Mouse (Mus musculus) CH12.LX (cell line): ENCODE measurements around the gene Zfp106. TPM values are rescaled to one million over a fixed set of nuclear protein-coding genes. Genes with fewer than 3 reads are reported as not detected.

Experiments used
- DNase-seq: peaks from one replicate; pipeline ENCODE4 v3.0.0-alpha.2; 2013; ENCODE audit errors: extremely low read depth
- H3K27ac ChIP-seq: 2 replicates; pipeline ENCODE4 v1.5.1; 2012; ENCODE audit warnings: low read depth, mild to moderate bottlenecking, control low read depth, moderate library complexity; ENCODE audit not compliant: insufficient read depth
- H3K27me3 ChIP-seq: replicated peaks from 2 replicates; pipeline ENCODE3; 2012; ENCODE audit warnings: inconsistent platforms
- H3K36me3 ChIP-seq, 2 experiments: replicated peaks in 1 of 2; 2 replicates each; pipeline versions ENCODE3 to v1.6.1; 2012; ENCODE audit warnings: inconsistent platforms in 1 of 2, low read length in 1 of 2, mild to moderate bottlenecking in 1 of 2, mixed read lengths in 1 of 2, moderate library complexity in 1 of 2; ENCODE audit not compliant: control insufficient read depth in 1 of 2, insufficient read depth in 1 of 2
- H3K4me1 ChIP-seq, 2 experiments: 2 replicates each; pipeline ENCODE4 v1.6.1; 2012; ENCODE audit warnings: inconsistent platforms in 1 of 2, moderate library complexity in 1 of 2; ENCODE audit not compliant: insufficient read depth in 2 of 2, control insufficient read depth in 1 of 2
- H3K4me2 ChIP-seq: 2 replicates; pipeline ENCODE4 v1.6.1; 2012; ENCODE audit warnings: low read depth, mild to moderate bottlenecking, control low read depth; ENCODE audit not compliant: poor library complexity, insufficient read depth, severe bottlenecking
- H3K4me3 ChIP-seq, 3 experiments: fragments of 150-350 bp in 1 of 3; sonication (generic) in 1 of 3; replicated peaks in 1 of 3; 2 replicates each; pipeline versions ENCODE3 to v1.5.1; 2011 to 2012; ENCODE audit warnings: low read depth in 2 of 3, low read length in 2 of 3, mild to moderate bottlenecking in 2 of 3, moderate library complexity in 2 of 3, control low read depth in 1 of 3, improper control_type of control experiment in 1 of 3, inconsistent platforms in 1 of 3, mixed read lengths in 1 of 3; ENCODE audit not compliant: poor library complexity in 1 of 3
- H3K79me2 ChIP-seq: replicated peaks from 2 replicates; pipeline ENCODE4 v1.6.1; 2012; ENCODE audit warnings: mild to moderate bottlenecking, moderate library complexity; ENCODE audit not compliant: control insufficient read depth, poor library complexity, insufficient read depth, severe bottlenecking; ENCODE audit errors: extremely low read depth
- H3K9ac ChIP-seq: 2 replicates; pipeline ENCODE4 v1.6.1; 2012; ENCODE audit warnings: low read depth, mild to moderate bottlenecking, control low read depth, moderate library complexity; ENCODE audit not compliant: insufficient read depth
- H3K9me3 ChIP-seq: replicated peaks from 2 replicates; pipeline ENCODE3; 2012; ENCODE audit warnings: low read length, inconsistent platforms, mixed read lengths
- BHLHE40 ChIP-seq: IDR thresholded peaks from 2 replicates; pipeline ENCODE4 v1.6.1; 2011; ENCODE audit warnings: mild to moderate bottlenecking, low read depth, low read length, improper control_type of control experiment
- CHD2 ChIP-seq: IDR thresholded peaks from 2 replicates; pipeline ENCODE4 v1.6.1; 2011; ENCODE audit warnings: low read length, improper control_type of control experiment
- EP300 ChIP-seq: IDR thresholded peaks from 2 replicates; pipeline ENCODE4 v1.6.1; 2011; ENCODE audit warnings: low read length, improper control_type of control experiment
- GABPA ChIP-seq: IDR thresholded peaks from 2 replicates; pipeline ENCODE4 v1.6.1; 2012; ENCODE audit warnings: low read depth, low read length, improper control_type of control experiment, inconsistent platforms; ENCODE audit not compliant: insufficient replicate concordance
- HCFC1 ChIP-seq: IDR thresholded peaks from 2 replicates; pipeline ENCODE4 v1.6.1; 2012; ENCODE audit warnings: low read depth, mild to moderate bottlenecking, inconsistent platforms, low read length, improper control_type of control experiment
- IRF4 ChIP-seq: IDR thresholded peaks from 2 replicates; pipeline ENCODE4 v1.6.1; 2014; ENCODE audit warnings: low read depth, mild to moderate bottlenecking, inconsistent platforms, low read length, improper control_type of control experiment
- JUN ChIP-seq: IDR thresholded peaks from 2 replicates; pipeline ENCODE4 v1.6.1; 2011; ENCODE audit warnings: low read depth, mild to moderate bottlenecking, low read length, improper control_type of control experiment, moderate library complexity; ENCODE audit not compliant: insufficient read depth
- KAT2A ChIP-seq: IDR thresholded peaks from 2 replicates; pipeline ENCODE4 v1.6.1; 2012; ENCODE audit warnings: low read length, improper control_type of control experiment, inconsistent platforms; ENCODE audit not compliant: insufficient replicate concordance
- MAFK ChIP-seq: IDR thresholded peaks from 2 replicates; pipeline ENCODE4 v1.6.1; 2011; ENCODE audit warnings: low read length, improper control_type of control experiment; ENCODE audit not compliant: insufficient replicate concordance
- MAX ChIP-seq: IDR thresholded peaks from 2 replicates; pipeline ENCODE4 v1.6.1; 2011; ENCODE audit warnings: low read length, improper control_type of control experiment
- MAZ ChIP-seq: IDR thresholded peaks from 2 replicates; pipeline ENCODE4 v1.6.1; 2012; ENCODE audit warnings: low read depth, mild to moderate bottlenecking, inconsistent platforms, low read length, improper control_type of control experiment, moderate library complexity
- MXI1 ChIP-seq: IDR thresholded peaks from 2 replicates; pipeline ENCODE4 v1.6.1; 2011; ENCODE audit warnings: mild to moderate bottlenecking, low read depth, low read length, improper control_type of control experiment
- MYC ChIP-seq: IDR thresholded peaks from 2 replicates; pipeline ENCODE4 v1.6.1; 2011; ENCODE audit warnings: low read depth, mild to moderate bottlenecking, improper control_type of control experiment, low read length
- NELFE ChIP-seq: IDR thresholded peaks from 2 replicates; pipeline ENCODE4 v1.6.1; 2011; ENCODE audit warnings: low read depth, low read length, improper control_type of control experiment
- NRF1 ChIP-seq: IDR thresholded peaks from 2 replicates; pipeline ENCODE4 v1.6.1; 2014; ENCODE audit warnings: low read depth, mild to moderate bottlenecking, inconsistent platforms, low read length, improper control_type of control experiment, moderate library complexity
- PAX5 ChIP-seq: IDR thresholded peaks from 2 replicates; pipeline ENCODE4 v1.6.1; 2012; ENCODE audit warnings: low read length, inconsistent platforms, mixed read lengths
- POLR2A ChIP-seq: IDR thresholded peaks from 2 replicates; pipeline ENCODE4 v1.6.1; 2011; ENCODE audit warnings: low read depth, mild to moderate bottlenecking, improper control_type of control experiment, low read length
- POLR2AphosphoS2 ChIP-seq: IDR thresholded peaks from 2 replicates; pipeline ENCODE4 v1.6.1; 2011; ENCODE audit warnings: low read depth, low read length, improper control_type of control experiment
- SIN3A ChIP-seq: IDR thresholded peaks from 2 replicates; pipeline ENCODE4 v1.6.1; 2012; ENCODE audit warnings: low read length, improper control_type of control experiment, inconsistent platforms
- SMC3 ChIP-seq: IDR thresholded peaks from 2 replicates; pipeline ENCODE4 v1.6.1; 2011; ENCODE audit warnings: low read depth, low read length, improper control_type of control experiment
- TBP ChIP-seq: conservative IDR thresholded peaks from 2 replicates; pipeline ENCODE4 v1.6.1; 2011; ENCODE audit warnings: low read depth, low read length, improper control_type of control experiment
- TCF12 ChIP-seq: IDR thresholded peaks from 2 replicates; pipeline ENCODE4 v1.6.1; 2014; ENCODE audit warnings: low read depth, mild to moderate bottlenecking, inconsistent platforms, low read length, improper control_type of control experiment
- ZC3H11A ChIP-seq: IDR thresholded peaks from 2 replicates; pipeline ENCODE4 v1.6.1; 2012; ENCODE audit warnings: low read depth, mild to moderate bottlenecking, inconsistent platforms, low read length, improper control_type of control experiment
- ZMIZ1 ChIP-seq: IDR thresholded peaks from 2 replicates; pipeline ENCODE4 v1.6.1; 2012; ENCODE audit warnings: low read depth, mild to moderate bottlenecking, inconsistent platforms, low read length, improper control_type of control experiment
- ZNF384 ChIP-seq: IDR thresholded peaks from 2 replicates; pipeline ENCODE4 v1.6.1; 2012; ENCODE audit warnings: low read depth, low read length, improper control_type of control experiment, inconsistent platforms
- dilution Hi-C: fragments of 300-500 bp; cut with MboI; formaldehyde crosslinking; loops from 2 replicates; pipeline ENCODE4 v1.14.3; 2020; ENCODE audit warnings: low sequenced_read_pairs; ENCODE audit not compliant: extremely low pct_unique_long_range_greater_than_20kb, extremely low pct_ligation_motif_present
- in situ Hi-C: fragments of 300-500 bp; cut with MboI; formaldehyde crosslinking; loops from 3 replicates; pipeline ENCODE4 v1.14.3; 2019; ENCODE audit warnings: low sequenced_read_pairs, low pct_ligation_motif_present, low pct_unique_long_range_greater_than_20kb, mixed read lengths
- polyA plus RNA-seq: library from polyadenylated mRNA; unstranded; fragments of >175 nt; gene quantifications from 2 replicates; pipeline ENCODE4 v1.2.1, GENCODE M21; 2012; ENCODE audit warnings: low read depth; ENCODE audit not compliant: insufficient read length
- total RNA-seq, 2 experiments: library from RNA; depleted of rRNA; stranded (reverse); fragments of 300-350 nt in 1 of 2; fragments of >200 nt in 1 of 2; gene quantifications; 2 replicates each; pipeline ENCODE4 v1.2.3; 2012 to 2014

Gene Zfp106
- total and polyA plus RNA-seq, 3 experiments: 93.8 to 183 (median 130) TPM

- dilution Hi-C loops: no loop called here
- Histone ChIP-seq H3K27ac (no peak overlapping the region), H3K4me3 (no peak overlapping the region), H3K9me3 (no peaks in the 10 kb centered on the region), H3K9ac (no peak overlapping the region), H3K4me1 (peaks cover 31 to 62% of the 10 kb centered on the region in 2 experiments), H3K27me3 (no peaks in the 10 kb centered on the region), H3K4me2 (no peak overlapping the region), H3K36me3 (peaks cover 12 to 46% of the 10 kb centered on the region in 2 experiments), H3K79me2 (no peaks in the 10 kb centered on the region)
- TF ChIP-seq POLR2AphosphoS2 (0 out of 2 replicates have a peak, but pooled peaks have one; percentile 45), ZMIZ1 (no peak), MAFK (no peak), BHLHE40 (peak; percentile 51), CHD2 (peak; percentile 54; the same call in 1 of the 2 replicates)
- in situ Hi-C loops: no loop called here
- no peak for DNase-seq
Observed at GRCm38 (mm10) chr2:120501931-120502604, 61.6 kb downstream of the Zfp106 start.

GRCm38 (mm10) chr2:120501136-120501918 lies 62.3 kb downstream of the Zfp106 start:
- Histone ChIP-seq H3K9ac (0 out of 2 replicates have a peak overlapping the region, but pooled peaks have one; percentile 3), H3K27ac (no peak overlapping the region)

More at GRCm38 (mm10) chr2:120501136-120501918, 62.3 kb downstream of the Zfp106 start:
- H3K4me2 ChIP-seq: peak overlapping the region; percentile 89
- H3K4me3 ChIP-seq: peak overlapping the region in 1 of 3 experiments; percentile 33
- H3K4me1 ChIP-seq: peaks cover 31 to 62% of the 10 kb centered on the region in 2 experiments
- no peaks in the 10 kb centered on the region for H3K79me2 ChIP-seq
- in situ Hi-C loops: no loop called here
- peak; percentile 60 for DNase-seq
- H3K27me3 ChIP-seq: no peaks in the 10 kb centered on the region
- no peaks in the 10 kb centered on the region for H3K9me3 ChIP-seq
- no peak for TF ChIP-seq TBP
- no peak for TF ChIP-seq GABPA
- TF ChIP-seq ZMIZ1: no peak
- TF ChIP-seq EP300: no peak
- TF ChIP-seq PAX5: no peak
- no peak for TF ChIP-seq SMC3
- TF ChIP-seq MXI1: no peak
- no peak for TF ChIP-seq MAFK
- 0 out of 2 replicates have a peak, but pooled peaks have one; percentile 25 for TF ChIP-seq MYC
- TF ChIP-seq ZC3H11A: no peak
- 0 out of 2 replicates have a peak, but pooled peaks have one; percentile 40 for TF ChIP-seq MAX
- no peak for TF ChIP-seq IRF4
- no peak for TF ChIP-seq SIN3A
- TF ChIP-seq NELFE: no peak
- TF ChIP-seq ZNF384: no peak
- no peak for TF ChIP-seq TCF12
- peak; percentile 68 for TF ChIP-seq NRF1
- peak; percentile 46; the same call in 1 of the 2 replicates for TF ChIP-seq MAZ
- TF ChIP-seq HCFC1: no peak
- no peak for TF ChIP-seq POLR2A
- no peak for TF ChIP-seq JUN
- TF ChIP-seq KAT2A: no peak
- dilution Hi-C loops: no loop called here
- peaks cover 9 to 46% of the 10 kb centered on the region in 2 experiments for H3K36me3 ChIP-seq
